Comparison of ENCODE assay signal across 8 mouse cellular contexts in the genomic region with DNA sequence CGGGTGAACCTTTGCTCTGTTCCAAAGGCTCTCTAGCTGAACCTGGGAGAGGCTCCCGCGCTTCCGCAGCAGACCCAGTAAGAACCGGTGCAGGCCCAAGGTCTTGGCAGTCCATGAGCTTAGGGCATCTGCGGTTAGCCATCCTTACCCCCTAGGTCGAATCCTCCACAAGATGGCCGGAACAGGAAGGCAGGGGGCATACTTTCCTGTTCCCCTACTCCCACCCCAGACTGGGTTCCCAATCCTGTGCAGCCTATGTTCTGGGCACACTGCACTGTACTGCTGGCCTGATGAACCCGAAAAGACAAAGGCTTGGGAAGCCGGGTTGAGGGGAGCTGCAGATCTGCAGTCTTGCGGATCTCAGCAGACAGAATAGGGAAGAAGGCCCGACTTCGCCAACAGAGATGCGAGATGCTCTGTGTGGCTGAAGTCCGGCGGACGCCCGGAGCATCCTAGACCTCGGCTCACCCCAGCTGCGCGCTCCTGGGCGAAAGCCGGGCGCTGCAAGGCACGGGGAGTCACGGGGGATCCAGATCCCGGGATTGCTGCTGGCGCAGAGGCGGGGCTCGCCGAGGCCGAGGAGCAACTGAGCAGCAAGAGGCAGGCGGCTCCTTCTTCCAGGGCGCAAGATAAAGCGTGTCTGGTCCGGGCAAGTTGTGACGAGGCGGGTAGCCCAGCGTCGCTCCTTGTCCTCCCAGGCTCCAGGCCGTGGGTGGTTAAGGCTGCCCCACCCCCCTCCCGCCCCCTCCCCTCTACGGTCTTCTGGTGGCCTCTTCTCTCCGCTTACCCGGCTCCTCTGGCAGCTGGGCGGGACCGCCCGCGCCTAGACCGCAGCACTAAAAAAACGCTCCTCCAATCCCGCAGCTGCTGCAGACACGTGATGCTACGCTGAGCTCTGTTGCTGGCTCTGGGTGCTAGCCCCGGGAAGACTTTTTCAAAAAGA. TPM values are rescaled to one million over a fixed set of nuclear protein-coding genes. Genes with fewer than 3 reads are reported as not detected.
DNase-seq lines count a peak whose midpoint lies in the region; ATAC-seq and TF ChIP-seq lines count a peak whose summit lies in the region.

A gene (minus strand): TSS at position 788 of the 943 bp plus-strand sequence.

- no peak within 1 kb of the TSS for H3K27ac ChIP-seq in ES-E14 (ENCODE audit: insufficient read depth, low read depth, low read length, poor library complexity, severe bottlenecking)
- H3K27ac ChIP-seq in forebrain, embryonic 15.5 days (replicated peaks), result peak within 1 kb of the TSS; percentile 90

- intact Hi-C loops in heart, postnatal 14 days (cut with DNase I), result no loop called here

- H3K4me3 ChIP-seq in ES-E14 (ENCODE audit: insufficient read depth in 1 of 2, low read depth in 1 of 2, low read length in 2 of 2, poor library complexity in 1 of 2, severe bottlenecking in 1 of 2), result peak within 1 kb of the TSS; percentile 72 to 77
- peak within 1 kb of the TSS; percentile 79 for H3K4me3 ChIP-seq in forebrain, embryonic 15.5 days

- H3K4me1 ChIP-seq in ES-E14 (ENCODE audit: control insufficient read depth in 2 of 2, insufficient read depth in 2 of 2, low read length in 2 of 2, poor library complexity in 1 of 2), result peaks cover 0 to 4% of the 10 kb centered on the region in 2 experiments; a peak in 2 of 4 replicates
- peaks cover 45% of the 10 kb centered on the region for H3K4me1 ChIP-seq in forebrain, embryonic 15.5 days

- WGBS in forebrain, embryonic 15.5 days, result under 1% methylated on average over 55 of the region's 55 CpGs

- peak within 1 kb of the TSS; percentile 76 for H3K4me2 ChIP-seq in forebrain, embryonic 15.5 days (replicated peaks)

- H3K9me3 ChIP-seq in ES-E14 (ENCODE audit: control insufficient read depth, insufficient read depth, low read depth, low read length), result no peaks in the 10 kb centered on the region
- no peaks in the 10 kb centered on the region for H3K9me3 ChIP-seq in forebrain, embryonic 15.5 days

- no peaks in the 10 kb centered on the region; the same call in 1 of the 2 replicates for H3K36me3 ChIP-seq in ES-E14 (ENCODE audit: control insufficient read depth, insufficient read depth, low read length, poor library complexity, severe bottlenecking)
- no peaks in the 10 kb centered on the region for H3K36me3 ChIP-seq in forebrain, embryonic 15.5 days

- peak; percentile 74 for DNase-seq in ES-E14 (ENCODE audit: low read depth, low spot score)
- DNase-seq in heart, postnatal 14 days, result peak; percentile 61
- peak; percentile 81 to 87 for DNase-seq in layer of hippocampus, adult 18-20 months (ENCODE audit: low spot score in 2 of 2)
- DNase-seq in lung, adult 18-20 months, result peak; percentile 55 to 59
- DNase-seq in thymus, postnatal 4 days, result peak; percentile 75

- H3K9ac ChIP-seq in ES-E14 (ENCODE audit: insufficient read depth, low read depth, low read length, poor library complexity, severe bottlenecking), result peak within 1 kb of the TSS; percentile 73
- H3K9ac ChIP-seq in forebrain, embryonic 15.5 days (replicated peaks), result peak within 1 kb of the TSS; percentile 80

- ATAC-seq in cerebellum, adult (ENCODE audit: insufficient number of reproducible peaks, low FRiP score, low TSS enrichment), result peak; percentile 76
- ATAC-seq in forebrain, embryonic 15.5 days (replicated peaks), result peak; percentile 97
- ATAC-seq in neutrophil, adult 5-6 weeks (ENCODE audit: extremely low read depth, insufficient number of reproducible peaks, low FRiP score, poor library complexity, severe bottlenecking), result peak; percentile 52

- in situ Hi-C loops in ES-E14 (cut with MboI; ENCODE audit: low sequenced_read_pairs in 2 of 2, unreplicated experiment in 2 of 2), result no loop called here

- no peaks in the 10 kb centered on the region for H3K27me3 ChIP-seq in forebrain, embryonic 15.5 days

TF ChIP-seq in ES-E14, 5 proteins besides CTCF, POLR2A, EP300 and RAD21:
- peak; percentile 38; the same call in 1 of the 2 replicates for TF ChIP-seq ZNF384 (IDR thresholded peaks at IDR 0.05; ENCODE audit: low read depth, low read length)
- no peak for TF ChIP-seq ZC3H11A (IDR thresholded peaks at IDR 0.05; ENCODE audit: borderline replicate concordance, low read depth, low read length)

RNA-seq across cellular contexts. Expression of the gene that starts here (rescaled TPM):
- 6.8 and 15.3 TPM in 2 replicates for total RNA-seq in ES-E14 (2012; rRNA removed)
- polyA plus RNA-seq in forebrain, embryonic 15.5 days (2015; fragmentation: Nextera tagmentation; extraction: Ambion mirVana), result 40.8 and 41.4 TPM in 2 replicates
- 1 to 10 TPM; 3.0 to 4.1 TPM for total RNA-seq in heart, postnatal 14 days (2021)
- total RNA-seq in layer of hippocampus, adult 18-20 months (2021), result 100 to 1,000 TPM; 119 to 125 TPM
- total RNA-seq in neutrophil, adult 5-6 weeks (2017), result 5.0 and 5.4 TPM in 2 replicates
